Mouse (Mus musculus): ENCODE measurements around the gene Ggta1. TPM values are rescaled to one million over a fixed set of nuclear protein-coding genes. Genes with fewer than 3 reads are reported as not detected.
A peak's percentile ranks its signal among the peaks of the same experiment; 100 is the strongest.

The Ggta1 gene
- polyA plus RNA-seq, 1 experiment, result 16.5 TPM

DNA sequence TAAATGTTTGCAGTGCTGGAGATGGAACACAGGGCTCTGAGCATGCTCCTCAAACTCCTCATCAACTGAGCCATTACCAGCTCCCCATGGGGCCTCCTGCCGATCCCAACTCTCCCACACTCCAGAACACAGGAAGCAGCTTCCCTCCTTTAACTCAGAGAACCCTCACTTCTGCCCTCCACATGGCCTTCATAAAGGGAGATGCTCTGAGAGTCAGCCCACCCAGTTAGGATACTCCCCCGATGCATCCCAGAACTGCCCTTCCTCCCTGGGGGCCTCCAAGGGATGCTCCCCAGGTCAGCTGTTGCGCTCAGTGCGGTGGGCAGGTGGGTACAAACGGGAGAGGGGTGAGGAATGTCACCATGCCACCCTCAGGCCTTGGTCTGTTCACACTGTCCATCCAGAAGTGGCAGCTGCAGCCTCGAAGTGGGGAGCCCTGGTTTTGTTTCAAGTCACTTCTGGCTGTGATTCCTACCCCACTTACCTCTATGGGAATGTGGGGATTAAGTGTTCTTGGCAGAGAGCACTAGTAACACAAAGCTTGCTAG, 28.4 kb downstream of the Ggta1 start:
- no peak for DNase-seq (ENCODE audit: low spot score)

DNA sequence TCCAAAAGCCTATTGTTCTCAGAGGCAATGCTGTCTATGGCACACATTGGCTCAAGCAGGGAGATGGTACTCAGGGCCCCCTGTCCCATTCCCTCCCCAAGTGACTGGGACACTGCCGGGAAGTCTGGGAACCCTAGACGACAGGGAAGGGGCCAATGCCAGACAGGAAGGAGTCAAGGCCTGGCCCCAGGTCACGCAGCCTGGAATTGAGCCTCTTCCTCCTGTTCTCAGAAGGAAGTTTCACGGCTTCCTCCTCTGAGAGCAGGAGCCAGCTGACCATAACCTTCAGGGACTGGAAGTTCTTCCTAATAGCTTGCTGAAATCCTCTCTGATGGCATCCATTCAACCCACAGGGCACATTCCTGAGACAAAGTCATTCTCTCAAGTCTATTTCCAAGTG, 29.6 kb downstream of the Ggta1 start:
- DNase-seq (ENCODE audit: low spot score), result no peak

DNA sequence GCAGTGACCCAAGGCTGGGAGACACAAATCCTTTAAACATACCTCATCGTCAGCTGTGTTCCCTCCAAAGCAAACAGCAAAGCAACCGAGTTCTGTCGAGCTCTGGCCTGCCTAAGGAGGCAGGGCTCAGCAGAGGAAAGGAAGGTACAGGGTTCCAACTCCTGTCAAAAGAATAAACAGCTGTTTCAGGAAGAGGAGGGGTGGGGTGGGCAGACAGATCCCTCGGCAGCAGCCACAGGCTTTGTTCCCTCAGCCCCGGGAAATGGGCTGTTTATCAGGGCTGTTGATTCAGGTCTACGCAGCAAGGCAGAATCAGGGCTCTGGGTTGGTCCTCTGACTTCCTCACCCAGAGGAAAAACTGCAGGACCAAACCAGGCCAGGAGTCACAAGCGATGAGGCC, 30.6 kb downstream of the Ggta1 start:
- no peak for DNase-seq (ENCODE audit: low spot score)

DNA sequence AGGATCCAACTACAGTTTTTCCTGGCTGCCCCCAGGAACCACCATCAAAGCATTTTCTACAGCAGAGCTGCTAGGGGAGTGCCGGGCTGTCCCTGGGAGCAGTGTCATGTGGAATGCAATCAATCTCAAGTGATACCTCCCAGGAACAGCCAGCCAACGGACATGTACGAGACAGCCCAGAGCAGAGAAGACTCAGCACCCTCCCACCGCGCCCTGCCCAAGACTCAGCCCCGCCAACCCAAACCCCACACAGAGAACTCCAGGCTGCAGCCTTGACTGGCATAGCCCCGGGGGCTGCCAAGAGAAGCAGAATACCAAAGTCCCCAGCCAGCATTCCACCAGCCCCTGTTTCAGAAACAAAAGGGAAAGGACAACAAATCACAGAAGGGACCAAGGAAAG, 31.0 kb downstream of the Ggta1 start:
- no peak for DNase-seq (ENCODE audit: low spot score)

DNA sequence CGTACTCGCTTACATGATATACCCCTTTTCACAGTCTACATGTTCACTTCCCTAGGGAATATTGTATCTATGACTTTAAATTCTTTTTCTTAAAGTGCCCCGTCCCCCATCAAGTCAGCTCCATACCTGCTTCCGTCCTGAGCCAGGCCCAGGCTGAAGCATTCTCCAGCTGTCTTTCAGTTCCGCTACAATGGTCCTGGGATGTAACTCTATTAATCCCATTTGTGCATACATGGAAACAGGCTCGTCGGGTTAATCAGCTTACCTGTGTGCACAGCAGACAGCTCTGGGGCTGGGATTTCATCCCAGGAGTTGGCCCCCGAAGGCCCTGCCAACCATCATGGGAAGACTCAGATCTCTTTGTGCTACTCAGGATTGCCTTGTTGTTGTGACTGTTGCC, 32.2 kb downstream of the Ggta1 start:
- DNase-seq (ENCODE audit: low spot score), result no peak

DNA sequence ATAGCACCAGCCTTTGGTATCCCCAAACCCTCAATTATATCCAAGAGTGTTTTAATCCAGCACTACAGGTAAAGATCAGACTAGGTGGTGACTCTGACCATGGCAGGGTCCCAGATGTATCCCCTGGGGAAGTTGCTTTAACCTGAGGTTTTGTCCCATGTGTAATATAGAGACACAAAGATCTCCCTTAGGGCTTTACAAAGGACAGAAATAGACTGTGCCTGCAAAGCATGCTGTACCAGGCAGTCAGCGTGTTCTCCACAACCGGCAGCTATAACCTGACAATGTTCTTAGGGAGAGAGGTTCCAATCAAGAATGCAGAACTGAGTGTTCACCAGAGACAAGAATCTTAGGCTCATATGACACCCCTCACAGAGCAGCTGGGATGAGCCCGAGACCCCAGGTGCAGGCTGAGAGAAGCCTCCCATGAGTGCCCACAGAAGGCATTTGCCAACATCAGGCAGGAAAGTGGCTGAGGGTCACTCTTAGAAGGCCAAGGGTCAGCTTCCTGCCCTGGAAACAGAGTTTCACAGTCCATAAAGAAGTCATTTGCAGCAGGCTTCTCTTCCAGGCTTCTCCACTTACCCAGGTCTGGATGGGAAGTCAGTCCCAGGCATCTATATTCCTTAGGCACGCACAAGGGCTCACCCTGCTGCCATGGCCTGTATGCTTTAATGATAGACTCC, 34.3 kb downstream of the Ggta1 start:
- DNase-seq (ENCODE audit: low spot score), result no peak

DNA sequence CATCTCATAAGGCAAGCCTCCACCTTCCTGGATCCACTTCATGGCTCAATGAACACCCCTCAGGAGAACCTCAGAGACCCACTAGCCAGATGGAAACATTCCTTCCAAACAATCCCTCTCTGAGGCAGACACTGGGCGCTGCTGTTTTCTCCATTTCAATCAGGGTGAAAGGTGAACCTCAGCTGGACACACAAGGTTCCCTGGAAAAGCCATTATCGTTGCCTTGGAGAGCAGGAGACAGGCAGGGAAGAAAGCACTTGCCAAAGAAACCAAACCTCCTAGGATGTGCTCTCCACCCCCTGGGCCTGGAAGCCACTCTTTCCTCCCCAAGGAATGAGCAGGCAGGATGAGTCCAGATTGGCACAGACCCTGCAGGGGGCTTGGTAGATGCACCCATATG, 35.5 kb downstream of the Ggta1 start:
- DNase-seq (ENCODE audit: low spot score), result no peak

DNA sequence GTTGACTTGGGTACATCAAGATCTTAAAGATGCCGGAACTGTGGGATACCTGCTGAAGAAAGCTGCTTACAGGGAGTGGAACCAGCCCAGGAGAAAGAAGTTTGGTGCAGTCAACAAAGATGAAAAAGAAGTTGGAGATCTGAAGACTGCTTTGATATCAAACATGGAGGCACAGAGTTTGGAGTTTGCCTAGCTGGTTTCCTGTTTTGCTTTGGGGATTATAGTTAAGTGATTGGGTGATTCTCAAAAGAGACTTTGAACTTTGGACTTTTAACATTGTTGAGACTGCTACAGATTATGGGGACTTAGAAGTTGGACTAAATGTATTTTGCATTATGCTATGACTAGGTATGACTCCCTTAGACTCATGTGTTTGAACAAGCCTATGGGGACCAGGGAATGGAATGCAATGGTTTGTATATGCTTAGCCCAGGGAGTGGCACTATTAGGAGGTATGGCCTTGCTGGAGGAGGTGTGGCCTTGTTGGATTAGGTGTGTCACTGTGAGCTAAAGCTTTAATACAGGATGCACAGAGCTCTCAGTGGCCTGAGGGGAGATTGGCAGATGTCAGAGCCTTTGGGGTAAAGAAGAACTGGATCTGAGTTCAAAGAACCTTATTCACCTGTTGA, 39.2 kb downstream of the Ggta1 start:
- no peak for DNase-seq (ENCODE audit: low spot score)

DNA sequence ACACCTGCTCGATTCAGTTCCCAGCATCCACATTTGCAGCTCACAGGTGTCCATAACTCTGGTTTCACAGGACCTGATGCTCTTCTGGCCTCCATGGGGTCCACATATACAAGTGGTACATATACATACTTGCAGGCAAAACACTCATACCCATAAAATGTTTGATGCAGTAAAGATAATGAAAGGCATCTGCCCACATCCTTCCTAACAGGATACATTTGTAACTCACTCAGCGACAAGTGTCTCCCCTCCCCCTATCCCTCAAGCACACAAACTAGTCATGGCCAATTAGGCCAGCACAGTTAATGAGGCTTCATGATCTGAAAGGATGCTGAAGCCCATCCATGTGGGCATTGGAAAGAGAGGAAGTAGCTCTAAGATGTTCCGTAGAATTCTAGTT, 40.6 kb downstream of the Ggta1 start:
- no peak for DNase-seq (ENCODE audit: low spot score)

DNA sequence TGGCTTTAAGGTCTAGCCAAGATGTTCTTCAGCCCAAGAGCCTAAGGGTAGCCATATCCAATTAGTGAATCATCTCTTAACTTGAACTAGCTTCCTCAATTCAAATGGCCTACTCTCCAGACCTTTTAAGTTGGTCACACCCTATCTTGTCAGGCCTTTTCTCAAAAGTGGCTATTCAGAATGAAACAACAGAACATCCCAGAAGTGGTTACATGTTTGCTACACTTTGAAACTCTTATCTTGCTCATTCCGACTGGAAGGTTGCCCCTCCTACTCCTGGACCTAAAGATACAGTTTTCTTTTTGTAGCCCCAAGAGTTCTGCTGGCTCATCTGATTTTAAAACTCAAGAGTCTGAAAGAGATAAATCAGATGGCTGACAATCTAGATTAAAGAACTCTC, 42.4 kb downstream of the Ggta1 start:
- DNase-seq (ENCODE audit: low spot score), result no peak

DNA sequence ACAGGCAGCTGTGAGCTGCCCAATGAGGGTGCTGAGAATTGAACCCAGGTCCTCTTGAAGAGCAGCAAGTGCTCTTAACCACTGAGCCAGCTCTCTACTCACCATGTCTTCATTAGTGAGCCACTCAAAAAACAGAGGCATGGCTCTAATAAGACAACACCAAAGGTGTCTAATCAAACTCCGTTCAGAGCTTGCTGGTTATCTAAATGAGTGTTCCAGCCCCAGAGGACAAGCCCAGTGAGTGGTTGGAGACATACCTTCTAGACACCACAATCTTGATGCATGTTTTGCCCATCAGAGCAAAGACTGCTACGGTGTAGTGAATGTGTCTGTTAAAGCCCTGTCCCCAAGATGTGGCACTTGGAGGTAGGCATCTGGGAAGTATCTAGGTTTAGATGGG, 43.4 kb downstream of the Ggta1 start:
- DNase-seq (ENCODE audit: low spot score), result no peak

DNA sequence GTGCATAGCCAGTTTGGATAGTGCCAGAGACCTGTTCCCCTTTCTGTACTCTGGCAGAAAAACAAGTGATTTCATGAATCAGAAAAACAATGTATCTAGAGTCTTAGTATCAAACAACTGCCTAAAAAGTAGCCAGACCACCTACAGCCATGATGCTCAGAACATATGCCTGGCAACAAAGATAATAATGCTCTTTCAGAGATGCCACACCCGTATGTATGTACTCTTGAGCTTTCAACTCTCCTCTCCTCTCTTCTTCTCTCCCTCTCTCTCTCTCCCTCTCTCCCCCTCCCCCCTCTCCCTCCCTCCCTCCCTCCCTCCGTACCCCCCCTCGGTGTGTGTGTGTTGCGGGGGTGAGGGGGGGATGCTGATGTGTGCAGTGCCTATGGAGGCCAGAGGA, 43.8 kb downstream of the Ggta1 start:
- no peak for DNase-seq (ENCODE audit: low spot score)

DNA sequence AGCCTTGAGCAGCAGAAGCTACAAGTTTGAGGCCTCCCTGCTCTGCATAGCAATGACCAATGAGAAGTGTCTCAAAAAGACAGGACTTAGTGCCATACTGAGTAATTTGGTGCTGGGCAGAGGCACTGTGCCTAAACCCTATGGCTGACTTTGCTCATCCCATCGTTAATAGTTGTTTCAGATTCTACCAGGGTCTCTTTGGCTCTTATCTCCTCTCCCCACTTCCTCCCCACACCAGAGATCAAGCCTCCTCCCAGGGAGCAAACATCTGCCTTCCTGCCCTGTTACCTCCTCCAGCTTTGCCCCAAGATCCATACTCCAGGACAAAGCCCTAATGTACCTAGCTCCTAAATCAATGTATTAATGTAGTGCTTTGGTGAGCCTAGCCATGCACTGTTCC, 45.8 kb downstream of the Ggta1 start:
- no peak for DNase-seq (ENCODE audit: low spot score)

DNA sequence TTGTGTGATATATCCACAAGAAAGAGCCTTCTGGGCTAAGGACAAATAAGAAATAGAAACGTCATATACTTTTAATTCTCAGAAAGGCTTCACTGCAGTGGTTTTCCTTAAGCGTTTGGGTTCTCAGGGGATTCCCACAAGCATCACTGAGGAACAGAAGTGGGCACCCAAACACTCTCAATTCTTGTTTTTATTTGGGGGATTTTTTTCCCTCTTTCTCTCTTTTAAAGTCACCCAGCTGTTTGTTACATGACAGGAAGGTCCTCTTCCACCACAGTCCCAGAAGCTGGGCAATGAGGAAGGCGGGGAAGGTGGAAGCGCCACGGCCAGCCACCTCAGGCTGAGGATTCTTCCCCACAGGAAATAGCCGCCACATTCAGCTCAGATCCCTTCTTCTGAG, 46.6 kb downstream of the Ggta1 start:
- no peak for DNase-seq (ENCODE audit: low spot score)

DNA sequence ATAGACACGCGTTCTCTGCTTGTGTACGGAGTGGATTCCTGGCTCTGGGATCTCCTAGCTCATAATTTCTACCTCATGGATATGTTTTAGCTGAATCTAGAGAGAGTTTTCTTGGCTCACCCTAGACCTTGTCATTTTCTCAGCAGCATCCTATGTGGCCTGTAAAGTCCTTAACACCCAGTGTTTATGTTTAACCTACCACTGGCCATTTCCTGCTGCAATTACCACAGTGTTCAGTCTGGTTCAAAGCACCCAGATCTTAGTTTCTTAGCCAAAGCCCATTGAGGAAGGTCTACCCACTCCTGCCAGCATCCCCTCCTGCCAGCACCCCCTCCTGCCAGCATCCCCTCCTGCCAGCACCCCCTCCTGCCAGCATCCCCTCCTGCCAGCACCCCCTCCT, 50.2 kb downstream of the Ggta1 start:
- no peak for DNase-seq (ENCODE audit: low spot score)

DNA sequence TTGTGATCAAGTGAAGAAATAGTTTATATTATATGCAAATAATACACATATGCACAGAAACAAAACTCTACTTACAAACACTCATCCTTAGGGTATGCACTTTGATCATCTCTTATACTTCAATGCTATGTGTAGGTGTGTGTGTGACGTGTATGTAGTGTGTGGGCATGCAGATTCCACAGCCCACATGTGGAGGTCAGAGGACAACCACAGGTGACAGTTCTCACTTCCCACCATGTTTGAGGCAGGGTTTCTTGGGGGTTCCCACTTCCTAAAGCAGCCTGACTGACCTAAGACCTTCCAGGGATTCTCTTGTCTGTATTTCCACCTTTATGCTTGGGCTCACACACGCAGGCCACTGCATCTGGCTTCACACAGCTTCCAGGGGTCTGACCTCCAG, 50.8 kb downstream of the Ggta1 start:
- no peak for DNase-seq (ENCODE audit: low spot score)

DNA sequence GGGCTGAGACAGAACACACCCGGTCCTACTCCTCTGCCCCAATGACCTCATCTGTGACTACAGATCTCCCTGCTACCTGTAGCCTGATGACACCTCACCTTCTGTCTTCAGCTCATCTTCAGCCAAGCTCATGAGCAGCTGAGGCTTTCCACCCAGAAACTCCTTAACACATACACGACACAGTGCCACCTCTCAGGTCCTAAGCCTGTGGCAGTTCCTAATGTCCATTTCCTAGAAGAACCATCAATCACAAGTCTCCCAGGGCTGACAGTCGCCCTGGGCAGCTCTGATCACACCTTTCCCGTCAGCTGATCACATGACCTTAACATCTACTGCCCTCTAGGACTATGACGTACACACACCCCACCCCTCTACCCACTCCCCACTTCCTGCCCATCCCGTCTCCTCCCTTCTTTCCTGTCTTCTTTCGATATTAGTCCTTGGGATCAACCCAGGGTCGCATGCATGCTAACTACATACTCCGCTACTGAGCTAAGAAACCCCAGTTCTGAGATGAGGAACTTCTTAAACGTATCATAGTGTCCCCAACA, 51.3 kb downstream of the Ggta1 start:
- DNase-seq (ENCODE audit: low spot score), result no peak

DNA sequence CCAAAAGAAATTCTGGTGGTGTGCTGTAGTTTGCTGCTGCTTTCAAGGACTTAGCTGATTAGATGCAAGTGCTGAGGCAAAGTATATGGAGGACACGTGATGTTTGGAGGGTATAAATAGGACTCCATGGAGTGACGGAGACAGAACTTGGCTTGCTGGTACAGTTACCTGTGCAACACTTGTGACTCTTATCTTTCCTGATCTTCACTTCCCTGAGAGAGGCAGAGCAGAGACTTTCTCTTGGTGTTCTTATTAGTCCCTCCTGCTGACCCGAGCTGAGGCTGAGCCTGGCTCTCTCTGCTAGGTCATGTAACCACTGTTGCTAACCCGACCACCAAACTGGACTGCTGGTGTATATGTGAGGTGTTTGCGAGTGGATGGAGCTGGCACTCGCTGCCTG, 53.6 kb downstream of the Ggta1 start:
- no peak for DNase-seq (ENCODE audit: low spot score)

DNA sequence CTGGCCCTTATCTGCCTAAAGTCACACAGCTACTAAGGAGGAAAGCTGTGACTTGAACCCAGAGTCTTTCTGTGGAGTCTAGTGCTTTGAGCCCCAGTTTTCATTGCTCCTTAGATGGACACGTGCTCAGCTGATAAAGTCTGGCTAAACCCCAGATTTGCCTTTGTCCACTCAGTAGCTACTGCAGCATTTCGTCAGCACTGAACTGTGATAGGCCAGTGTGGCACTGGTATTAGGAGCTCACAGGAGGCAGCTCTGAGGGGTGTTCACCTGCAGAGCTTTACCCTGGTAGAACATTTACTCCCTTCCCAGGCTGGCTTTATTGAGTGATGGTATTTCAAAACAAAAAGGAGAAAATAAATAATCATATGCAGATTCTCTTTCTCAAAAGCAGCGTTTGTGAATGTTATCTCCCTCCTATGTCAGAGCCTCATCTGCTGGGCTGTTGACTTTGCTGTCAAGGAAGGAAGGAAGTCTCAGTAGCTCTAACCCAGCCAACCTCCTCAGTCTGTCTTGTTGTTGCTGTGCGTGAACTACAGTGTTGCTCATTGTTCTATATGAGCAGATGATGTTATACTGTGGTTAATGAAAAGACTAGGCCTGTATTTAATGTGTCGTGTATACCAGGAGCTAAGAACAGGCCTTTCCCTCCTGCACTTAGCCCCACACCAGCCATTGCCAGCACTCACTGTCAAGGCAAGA, 54.5 kb downstream of the Ggta1 start:
- DNase-seq (ENCODE audit: low spot score), result no peak

DNA sequence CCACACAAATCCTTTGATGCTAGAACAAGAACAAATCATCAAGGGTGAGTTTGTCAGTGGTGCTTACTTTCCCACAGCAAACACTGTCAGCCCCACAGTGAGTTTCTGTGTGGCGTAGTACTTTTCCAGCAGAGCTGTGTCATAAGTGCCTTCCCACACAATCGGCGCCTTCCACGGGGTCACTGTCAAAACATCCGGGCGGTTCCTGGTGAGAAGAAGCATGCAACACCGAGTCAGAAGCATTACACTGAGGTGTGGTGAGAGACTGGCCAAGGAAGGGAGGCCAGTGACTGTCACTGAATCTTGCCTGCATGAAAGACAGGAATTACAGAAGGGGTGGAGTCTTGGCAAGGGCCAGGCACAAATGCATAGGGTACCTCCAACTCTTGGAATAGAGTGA, 55.2 kb downstream of the Ggta1 start:
- DNase-seq (ENCODE audit: low spot score), result no peak

DNA sequence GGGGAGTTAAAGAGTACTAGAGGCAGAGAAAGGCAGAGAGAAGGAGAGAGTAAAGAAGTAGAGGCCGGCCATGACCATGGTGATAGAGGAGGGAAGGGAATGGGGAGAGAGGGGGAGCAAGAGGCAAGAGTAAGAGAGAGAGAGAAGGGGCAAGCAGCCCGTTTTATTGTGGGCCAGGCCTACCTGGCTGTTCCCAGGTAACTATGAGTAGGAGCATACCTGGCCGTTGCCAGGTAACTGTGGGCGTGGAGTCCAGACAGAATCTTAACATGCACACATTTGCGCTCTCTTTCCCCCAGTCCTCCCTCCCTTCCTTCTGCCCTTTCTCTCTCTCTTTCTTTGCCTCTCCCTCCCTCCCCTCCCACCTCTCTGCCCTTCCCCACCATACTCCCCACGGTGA, 55.8 kb downstream of the Ggta1 start:
- DNase-seq (ENCODE audit: low spot score), result peak; percentile 16

DNA sequence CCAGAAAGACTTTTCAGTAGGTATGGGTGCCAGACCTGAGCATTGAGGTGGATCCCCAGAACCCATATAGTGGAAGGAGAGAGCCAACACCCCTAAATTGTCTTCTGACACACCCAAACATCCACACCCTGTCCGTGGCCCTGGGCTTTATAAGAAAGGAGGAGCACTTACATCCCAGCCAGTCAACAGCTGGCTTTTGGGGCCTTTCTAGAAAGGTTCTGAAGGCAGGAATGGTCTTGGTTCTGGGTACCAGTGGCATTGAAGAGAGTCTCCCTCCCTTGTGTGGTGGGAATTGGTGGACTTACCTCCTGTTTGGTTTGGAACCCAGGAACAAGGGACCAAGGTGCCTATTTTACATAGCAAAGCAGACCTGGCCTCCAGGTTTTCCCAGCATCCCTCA, 56.4 kb downstream of the Ggta1 start:
- DNase-seq (ENCODE audit: low spot score), result peak; percentile 9

DNA sequence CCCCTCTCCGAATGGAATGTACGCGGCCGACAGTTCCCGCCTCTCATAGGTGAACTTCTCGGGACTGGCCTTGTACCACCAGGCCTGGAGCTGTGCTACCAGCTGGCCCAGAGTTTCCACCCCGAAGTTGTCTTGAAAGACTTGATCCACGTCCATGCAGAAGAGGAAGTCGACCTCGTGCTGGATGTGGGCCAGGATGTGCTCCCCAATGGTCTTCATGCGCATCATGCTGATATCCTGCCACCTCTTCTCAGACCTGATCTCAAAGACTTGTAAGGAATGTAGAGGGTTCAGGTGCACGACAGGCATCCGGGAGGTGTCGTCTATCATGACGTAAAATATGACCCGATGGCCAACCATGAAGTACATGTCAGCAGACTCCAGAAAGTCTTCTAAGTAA, 60.6 kb downstream of the Ggta1 start:
- DNase-seq (ENCODE audit: low spot score), result peak; percentile 13
